Mouse (Mus musculus) cerebellum, postnatal 36 days (tissue): Measurements from ENCODE around the gene Erbin.
A peak's percentile ranks its signal among the peaks of the same experiment; 100 is the strongest.

Experiments used
- DNase-seq, 2 experiments: peaks; one replicate each; pipeline ENCODE4 v3.0.0; 2021 to 2022; ENCODE audit warnings: mixed read lengths in 2 of 2

The Erbin gene

DNA sequence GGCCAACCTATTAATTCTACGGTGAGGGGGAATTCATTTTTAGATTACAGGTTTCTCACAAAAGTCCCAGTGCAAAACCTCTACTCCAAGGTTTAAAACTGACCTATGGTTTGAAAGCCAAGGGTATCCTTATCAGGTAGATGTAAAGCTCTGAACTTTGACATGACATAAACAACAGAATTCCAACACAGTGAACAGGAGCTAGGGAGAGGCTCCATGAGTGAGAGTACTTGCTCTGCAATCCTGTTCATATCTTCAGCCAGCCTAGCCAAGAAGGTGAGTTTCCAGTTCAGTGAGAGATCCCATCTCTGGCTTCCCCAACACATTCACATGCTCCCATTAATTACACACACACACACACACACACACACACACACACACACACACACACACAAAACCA lies 9.7 kb downstream of the Erbin start:
- no peak for DNase-seq

DNA sequence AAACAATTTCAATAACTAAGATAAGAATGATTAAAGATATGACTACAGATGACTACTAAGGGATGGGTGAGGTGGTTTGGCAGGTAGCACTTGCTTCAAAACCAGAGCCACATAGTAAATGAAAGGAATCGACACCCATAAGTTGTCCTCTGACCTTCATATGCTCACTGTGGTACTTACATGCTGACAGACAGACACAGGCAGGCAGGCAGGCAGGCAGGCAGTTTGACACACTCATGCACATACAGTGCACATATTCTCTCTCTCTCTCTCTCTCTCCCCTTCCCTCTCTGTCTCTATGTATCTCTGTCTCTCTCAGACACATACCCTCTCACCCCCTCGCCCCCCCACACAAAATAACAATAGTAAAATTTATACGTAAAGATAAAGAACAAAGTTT lies 10.4 kb downstream of the Erbin start:
- DNase-seq = no peak

DNA sequence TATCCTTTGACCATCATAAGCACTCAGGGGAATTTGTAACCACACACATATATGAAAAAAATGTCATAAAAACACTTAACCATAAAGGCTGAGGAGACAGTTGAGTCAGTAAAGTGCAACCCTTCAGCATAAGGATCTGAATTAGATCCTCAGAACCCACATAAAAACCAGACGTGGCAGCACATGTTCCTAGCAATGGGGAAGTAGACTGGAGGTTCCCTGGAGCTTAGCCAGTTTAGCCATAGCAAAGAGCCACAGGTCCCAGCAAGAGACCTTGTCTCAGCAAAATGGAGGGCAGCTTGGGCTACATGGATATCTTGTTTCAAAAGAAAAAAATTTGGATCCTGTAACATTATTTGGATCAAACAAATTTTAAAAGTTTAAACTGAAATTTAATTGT lies 20.3 kb downstream of the Erbin start:
- no peak for DNase-seq

DNA sequence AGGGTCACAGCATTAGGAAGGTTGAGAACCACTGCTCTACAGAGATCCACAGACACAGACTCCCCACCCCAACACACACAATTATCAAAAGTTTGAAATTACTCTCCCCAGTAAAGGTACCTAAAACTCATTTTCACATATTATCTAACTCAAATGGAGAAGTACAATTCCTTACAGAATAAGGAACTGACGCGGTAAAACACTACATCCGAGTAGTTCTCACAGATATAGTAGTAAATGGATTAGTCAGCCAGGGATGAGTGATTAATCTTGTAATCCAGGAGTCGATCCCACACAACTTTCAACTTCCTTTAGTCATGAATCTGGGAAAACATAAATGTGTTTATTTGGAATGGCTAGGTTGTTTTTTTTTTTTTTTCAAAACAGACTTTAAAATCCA lies 22.7 kb downstream of the Erbin start:
- no peak for DNase-seq

DNA sequence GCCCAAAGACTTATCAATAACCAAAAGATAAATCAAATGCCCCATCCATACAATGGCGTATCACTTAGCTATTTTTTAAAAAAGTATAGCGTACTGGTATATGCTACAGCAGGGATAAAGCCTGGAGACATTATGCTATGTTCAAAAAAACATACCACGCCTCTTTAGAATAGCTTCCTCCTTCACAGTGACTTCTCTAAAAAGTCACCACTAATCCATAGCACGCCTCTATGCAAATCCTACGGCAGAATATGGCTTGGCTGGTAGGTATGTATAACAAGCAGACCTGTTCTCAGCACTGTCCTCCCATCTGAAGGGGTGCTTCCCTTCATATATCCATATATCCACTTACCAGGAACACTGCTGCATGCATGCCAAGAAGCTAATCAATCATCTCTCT lies 27.2 kb downstream of the Erbin start:
- DNase-seq = no peak

DNA sequence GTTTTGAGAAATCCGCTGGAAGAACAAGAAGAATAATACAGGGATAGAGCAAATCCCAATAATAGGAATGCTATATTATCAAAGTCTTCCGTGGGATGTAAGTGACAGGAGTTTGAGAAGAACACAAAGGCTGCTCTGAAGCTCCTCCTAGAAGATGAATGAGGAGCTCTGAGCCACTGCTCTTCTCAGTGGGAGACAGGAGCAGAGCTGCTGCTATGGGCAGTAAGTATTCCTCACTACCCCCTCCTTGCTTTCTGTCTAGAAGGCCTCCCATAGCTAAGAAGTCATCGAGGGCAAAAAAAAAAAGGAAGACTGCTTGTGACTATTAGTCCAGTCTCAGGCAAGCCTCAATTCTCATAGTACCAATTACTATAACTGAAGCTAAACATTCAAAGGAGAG lies 30.3 kb downstream of the Erbin start:
- DNase-seq = no peak

DNA sequence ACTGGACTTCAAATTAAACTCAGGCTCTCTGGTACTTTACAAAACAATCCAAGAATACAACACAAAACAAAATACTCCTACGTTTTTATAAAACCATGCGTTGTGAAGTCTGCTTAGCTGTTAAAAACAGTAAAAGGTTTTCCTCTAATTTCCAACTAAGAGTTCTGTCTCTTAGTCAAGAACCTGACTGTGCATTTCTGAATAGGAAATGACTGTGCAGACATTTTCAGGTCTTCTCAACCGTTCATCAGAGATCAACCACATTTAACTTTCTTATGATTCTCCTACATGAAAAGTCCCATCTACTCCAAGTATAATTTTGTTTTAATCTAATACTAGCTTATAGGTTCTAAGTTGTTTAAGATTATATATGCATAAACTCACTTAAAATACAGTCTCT lies 33.8 kb downstream of the Erbin start:
- DNase-seq = no peak

DNA sequence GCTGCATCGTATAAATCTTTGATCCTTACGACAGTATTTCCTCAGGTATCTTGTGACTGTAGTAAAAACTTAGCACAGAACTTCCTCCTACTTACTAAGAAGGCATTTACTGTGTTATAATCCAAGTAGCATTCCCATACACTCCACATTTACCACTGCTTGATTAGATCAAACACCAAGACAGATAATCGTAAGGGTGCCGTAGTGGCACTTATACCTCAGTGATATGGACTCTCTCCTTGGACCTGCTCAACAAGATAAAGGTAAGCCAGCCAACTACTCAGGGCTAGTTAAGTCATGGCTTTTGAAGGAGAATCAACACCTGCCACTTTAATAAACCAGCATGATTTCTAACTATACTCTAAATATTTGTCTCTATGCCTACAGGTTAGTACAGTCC lies 39.1 kb downstream of the Erbin start:
- DNase-seq = no peak

DNA sequence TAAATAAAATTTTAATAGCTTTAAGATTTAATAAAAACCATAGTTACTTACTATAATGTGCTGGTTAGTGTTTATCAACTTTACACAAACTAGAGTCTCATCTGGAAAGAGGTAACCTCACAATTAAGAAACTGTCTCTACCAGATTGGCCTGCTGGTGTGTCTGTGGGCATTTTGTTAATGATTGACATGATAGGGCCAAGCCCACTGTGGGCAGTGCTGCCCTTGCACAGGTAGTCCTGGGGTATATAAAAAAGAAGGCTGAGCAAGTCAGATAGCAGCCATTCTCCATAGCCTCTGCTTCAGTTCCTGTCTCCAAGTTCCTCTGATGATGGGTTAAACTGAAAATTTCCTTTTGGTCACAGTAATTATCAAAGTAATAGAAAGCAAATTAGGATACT lies 43.6 kb downstream of the Erbin start:
- DNase-seq = no peak

DNA sequence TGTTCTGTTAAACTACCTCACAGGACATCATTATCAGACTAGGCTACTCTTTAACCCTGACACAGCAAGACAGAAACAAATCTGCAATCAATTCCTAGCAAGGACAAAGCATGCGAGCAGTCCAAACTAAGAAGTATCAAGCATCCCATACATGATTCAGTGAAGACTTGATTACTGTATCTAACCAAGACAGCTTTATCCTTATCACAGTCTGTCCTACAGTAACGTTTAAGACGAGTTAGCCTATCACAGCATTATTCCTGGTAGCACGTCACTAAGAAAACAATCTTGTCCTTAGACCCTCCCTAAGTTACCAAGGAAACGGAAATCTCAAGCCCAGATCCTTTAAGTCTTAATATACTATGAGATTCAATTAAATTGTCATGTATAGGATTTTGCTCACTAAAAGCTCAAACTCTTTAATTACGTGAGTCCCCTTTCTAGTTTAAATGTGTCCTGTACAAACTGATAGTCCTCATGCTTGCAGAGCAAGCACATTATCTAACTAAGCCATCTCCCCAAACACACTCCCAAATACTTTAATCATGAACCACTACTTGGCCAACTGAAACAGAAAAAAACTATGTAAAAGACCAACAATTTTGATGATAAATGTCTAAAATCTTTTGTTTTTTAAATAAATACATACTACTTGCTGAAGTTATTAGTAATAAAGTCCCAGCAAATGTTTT lies 44.3 kb downstream of the Erbin start:
- no peak for DNase-seq

DNA sequence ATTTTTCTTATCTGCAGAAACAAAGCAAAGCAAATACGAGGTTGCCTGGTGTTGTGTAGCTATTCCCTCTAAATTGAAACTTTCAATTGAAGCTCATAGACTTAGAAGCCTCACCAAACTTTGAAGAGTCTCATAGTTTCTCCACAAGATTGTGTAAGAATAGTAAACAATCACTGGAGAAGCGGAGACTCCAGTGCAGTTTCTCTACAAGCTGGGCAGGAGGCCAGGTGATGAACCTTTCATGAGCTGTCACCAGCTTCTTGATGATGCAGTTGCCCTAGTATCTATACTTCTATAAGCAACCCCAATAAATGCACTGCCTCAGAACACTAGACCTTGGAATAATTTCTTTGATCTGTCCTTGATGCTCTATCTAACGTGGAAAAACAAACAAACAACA lies 49.5 kb downstream of the Erbin start:
- no peak for DNase-seq

DNA sequence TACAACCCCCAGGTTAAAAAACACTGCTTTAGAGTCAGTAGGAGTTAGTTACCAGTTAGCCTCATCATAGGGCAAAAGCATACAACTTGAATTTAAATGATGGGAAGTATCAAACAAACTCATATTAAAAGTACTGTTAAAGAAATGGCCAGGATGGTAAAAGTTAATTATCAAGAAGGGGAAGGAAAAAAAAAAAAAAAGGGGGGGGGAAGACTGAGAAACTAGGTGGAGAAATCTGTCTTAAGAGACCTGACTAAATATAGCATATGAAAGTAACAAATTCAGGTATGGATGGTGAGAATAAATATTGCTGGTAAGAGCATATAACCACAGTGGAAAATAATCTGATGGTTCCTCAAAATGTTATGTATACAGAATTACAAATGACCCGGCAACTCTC lies 50.2 kb downstream of the Erbin start:
- DNase-seq = no peak

DNA sequence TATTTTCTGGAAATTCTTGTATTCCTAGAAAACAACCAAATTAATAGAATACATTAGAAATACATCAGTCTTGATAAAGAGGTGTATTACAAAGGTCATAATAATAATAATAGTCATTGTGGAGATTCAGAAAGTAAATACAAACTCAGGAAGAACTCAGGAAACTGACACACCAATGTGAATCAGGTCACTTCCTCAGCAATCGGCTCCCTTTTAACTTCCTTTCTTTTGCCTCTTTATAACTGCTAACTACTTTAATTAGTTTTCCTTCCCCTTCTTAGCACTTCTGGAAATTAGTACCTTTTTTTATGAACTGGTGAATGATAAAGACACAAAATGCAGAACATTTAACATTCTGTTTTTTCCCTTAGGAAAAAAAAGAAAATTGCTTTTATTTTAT lies 51.4 kb downstream of the Erbin start:
- DNase-seq = no peak

DNA sequence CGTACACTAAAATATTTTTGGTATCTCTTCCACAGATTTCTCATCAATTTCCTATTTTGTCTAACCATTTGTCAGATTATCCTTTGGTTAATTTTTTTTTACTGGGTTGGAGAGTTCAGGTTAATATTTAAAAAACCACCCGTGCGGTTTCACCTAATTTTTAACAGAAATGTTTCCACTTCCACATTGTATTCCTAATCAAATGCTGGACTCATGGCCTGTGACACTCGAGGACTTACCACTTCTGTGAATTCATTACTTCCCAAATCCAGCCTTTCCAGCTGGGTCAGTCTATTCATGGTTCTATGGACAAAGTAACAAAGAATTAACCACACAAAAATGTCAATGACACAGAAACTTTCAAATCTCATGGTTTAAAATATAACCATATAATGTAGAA lies 58.3 kb downstream of the Erbin start:
- no peak for DNase-seq

DNA sequence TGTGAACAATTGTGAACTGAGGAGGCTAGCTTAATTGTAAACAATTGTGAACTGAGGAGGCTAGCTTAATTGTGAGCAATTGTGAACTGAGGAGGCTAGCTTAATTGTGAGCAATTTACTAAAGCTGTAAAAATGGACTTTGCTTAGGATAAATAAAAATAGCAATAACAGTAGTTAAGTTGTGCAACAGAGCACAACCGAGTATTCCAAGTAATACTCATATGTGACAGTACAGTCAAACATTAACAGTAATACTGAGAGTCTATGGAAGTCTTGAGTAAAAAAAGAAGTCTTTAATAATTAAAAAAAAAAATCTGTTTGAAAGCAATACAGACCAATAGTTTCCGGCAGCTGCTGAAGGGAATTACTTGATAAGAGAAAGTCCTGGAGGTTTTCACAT lies 61.3 kb downstream of the Erbin start:
- DNase-seq = no peak

DNA sequence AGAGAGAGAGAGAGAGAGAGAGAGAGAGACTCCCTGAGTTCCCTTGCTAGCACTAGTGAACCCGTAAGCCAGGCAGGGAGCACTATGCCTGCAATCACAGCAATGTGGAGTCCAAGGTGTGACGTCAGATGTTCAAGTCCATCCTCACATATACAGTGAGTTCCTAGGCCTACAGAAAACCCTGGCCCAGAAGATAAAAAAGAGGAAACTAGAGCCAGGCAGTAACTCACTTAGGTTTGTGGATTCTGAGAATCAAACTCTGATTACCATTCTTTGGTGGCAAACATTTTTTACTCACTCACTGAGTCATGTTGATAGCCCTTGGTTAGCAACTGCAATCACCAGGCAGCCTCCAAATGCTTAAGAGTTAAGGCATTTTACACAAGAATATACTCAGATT lies 72.7 kb downstream of the Erbin start:
- no peak for DNase-seq

DNA sequence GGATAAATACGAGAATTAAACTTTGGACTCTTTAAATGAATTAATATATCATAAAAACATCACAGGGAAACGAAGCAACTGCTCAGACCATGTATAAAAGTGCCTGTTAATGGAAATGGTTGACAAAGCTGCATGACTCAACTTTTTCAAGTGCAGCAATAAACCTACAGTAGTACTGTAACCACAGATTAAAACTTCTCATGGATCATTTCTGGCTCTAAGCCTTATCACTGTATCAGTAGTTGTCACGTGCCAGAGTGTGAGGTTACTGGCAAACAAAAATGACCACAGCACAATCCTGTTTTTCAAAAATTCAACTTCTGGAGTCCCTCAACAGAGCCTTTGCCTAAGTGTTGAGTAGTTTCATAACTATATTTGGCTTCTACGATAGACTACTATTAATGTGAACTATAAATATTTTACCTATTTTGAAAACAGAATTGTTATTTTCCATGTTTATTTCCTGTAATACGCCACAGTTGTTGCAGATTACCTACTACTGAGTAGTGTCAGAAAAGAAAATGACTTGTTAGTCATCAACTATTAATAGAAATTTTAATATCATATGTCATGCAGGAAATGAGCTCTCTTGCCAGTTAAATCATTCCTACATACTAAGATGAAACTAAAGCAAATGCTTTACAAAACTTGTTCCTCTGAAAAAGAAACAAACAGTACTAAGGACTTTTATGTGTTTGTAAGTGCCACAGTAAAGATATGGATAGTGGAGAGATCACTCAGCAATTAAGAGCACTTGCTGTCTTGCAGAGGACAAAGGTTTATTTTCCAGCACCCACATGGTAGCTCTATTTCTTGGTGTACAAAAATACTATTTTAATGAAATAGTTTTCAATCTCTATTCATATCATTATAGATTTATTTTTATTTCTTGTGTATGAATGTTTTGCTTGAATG lies 78.8 kb downstream of the Erbin start:
- DNase-seq = no peak

DNA sequence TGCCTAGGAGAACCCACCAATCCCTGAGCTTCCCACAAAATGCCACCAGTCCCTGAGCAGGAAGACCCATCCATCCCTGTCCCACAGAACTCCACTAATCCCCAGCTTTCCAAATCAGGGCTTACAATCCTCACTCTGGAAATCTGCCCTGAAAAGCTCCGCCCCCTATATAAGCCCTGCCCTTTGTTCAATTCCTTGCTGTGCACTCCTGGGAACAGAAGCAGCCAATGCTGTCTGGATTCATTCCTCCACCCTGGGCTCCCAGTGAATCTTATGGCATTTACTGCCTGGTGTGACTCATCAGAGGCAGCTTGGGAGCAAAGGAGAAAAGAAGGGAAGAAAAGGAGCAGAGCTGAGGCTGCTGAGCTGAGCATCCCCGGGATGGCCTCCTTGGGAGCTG lies 81.7 kb downstream of the Erbin start:
- no peak for DNase-seq

DNA sequence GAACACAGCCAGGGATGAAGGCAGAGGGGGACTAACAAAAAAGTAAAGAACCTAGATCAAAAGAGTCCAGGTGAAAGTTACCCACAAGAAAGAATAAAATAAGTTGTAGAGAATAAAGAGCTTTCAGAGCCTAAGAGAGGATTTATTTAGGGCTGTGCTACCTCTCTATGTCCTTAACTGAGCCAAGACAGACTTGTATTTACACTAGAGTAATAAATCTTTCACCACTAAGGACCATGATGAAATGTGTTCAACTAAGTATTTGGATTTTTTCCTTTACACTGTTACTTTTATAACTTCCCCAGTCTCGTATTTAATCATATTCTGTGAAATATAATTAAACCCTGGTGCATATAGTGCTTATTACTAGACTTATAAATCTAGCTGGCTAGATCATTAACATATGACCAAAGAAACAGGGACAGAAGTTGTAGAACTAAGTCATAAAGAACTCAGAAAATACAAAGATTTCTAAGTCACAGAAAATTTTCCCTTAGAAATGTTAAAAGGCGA lies 90.6 kb downstream of the Erbin start:
- DNase-seq = no peak

DNA sequence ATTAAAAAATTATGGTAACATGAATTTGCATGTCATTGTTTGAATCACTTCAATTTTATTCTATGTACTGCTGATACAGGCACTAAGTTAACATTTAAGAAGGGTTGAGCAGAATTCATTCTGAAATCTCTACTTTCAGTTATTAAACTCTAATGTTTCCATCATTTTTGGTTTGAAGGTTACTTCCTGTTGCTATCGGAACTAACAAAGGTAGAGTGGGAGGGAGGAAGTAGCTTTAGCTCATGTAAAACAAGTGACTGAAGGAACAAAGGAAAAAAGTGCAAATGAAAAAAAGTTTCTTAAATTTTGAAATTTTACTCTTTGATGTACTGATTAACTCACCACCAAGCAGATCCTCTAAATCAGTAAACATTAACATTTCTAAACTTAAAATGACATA lies 98.0 kb downstream of the Erbin start:
- DNase-seq = no peak

DNA sequence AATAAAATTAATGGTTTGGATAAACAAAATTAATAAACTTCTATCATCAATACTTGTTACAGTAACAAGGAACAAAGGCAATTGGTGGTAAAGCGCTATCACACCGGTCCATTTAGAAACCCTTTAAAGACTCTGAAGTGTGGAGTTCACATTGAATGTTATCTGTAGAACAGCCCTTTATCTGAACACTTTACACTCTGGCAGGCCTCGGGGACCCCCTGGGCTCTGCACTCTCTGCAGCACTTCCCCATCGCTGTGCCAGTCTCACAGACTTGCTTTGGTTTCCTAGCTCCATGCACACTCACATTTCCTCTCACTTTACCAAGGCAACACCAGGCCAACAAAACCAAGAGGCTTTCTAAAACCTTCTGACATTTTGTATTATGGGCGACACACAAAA lies 100.9 kb downstream of the Erbin start:
- DNase-seq = no peak

DNA sequence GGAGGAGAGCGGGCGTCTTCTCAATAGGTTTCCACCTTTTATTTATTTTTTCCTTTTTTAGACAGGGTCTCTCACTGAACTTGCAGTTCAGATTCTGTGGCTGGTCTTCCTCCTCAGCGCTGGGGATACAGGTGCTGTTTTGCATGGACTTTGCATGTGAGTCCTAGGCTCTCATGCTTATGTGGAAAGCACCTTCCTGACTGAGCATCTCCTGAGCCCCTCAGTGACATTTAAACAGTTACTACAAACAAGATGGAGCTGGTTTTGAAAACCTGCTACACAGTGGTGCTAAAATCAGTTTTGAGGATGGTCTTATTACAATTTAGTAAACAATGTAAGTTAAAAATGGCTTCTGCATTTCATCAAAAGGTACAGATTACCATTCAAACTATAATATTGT lies 102.4 kb downstream of the Erbin start:
- DNase-seq = no peak

DNA sequence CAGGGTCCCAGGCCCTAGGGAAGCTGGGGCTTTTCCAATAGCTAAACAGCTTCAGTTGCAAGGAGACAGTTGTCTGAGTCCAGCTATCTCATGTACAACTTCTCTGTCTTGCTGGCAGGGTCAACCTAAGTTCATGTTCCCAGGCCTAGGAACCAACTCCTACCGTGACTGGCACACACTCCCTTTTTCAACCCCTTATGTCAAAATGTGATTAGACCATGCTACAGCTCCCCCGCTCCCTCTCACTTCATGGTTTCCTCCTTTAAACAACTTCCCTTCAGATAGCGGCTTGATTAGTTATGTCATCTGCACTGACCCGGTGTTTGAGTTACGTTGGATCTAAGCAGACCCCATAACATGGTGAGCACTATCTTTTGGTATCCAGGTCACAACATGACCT lies 112.8 kb downstream of the Erbin start:
- no peak for DNase-seq

DNA sequence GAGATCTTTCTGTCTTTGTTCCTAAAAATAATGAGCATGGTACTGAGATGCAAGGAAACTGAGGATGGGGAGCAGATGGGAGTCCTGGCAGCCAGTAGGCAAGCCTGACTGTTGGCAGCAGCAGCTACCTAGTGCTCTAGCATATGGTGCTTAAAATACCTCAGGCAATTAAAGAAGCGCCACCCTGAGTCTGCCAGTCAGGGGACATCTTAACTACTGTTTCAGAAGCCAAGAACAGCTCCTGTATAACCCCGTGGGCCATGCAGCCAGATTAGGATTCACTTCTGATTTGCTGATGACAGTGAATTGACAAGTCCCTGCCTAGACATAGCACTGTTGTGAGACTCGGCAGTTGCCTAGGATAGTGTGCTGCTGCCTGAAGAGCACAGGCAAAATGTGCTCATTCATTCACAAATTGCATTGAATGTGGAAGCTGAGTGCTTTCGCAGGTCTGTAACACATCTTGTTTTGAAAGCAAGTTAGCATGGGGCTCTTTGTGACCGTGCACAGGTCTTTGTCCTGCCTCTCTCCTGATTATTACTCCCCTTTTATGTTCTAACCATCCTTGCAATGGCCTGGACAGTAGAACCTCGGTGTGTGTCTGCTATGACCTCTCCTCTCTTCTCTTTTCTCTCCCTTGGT lies 114.0 kb downstream of the Erbin start:
- peak; percentile 67 to 68 for DNase-seq
